Mouse (Mus musculus) embryo, embryonic 10.5 days (tissue): Measurements from ENCODE around the gene Vps16.

Source experiments
- DNase-seq: peaks from one replicate; pipeline ENCODE4 v3.0.0-alpha.2; 2015; ENCODE audit warnings: low spot score

Gene Vps16

DNA sequence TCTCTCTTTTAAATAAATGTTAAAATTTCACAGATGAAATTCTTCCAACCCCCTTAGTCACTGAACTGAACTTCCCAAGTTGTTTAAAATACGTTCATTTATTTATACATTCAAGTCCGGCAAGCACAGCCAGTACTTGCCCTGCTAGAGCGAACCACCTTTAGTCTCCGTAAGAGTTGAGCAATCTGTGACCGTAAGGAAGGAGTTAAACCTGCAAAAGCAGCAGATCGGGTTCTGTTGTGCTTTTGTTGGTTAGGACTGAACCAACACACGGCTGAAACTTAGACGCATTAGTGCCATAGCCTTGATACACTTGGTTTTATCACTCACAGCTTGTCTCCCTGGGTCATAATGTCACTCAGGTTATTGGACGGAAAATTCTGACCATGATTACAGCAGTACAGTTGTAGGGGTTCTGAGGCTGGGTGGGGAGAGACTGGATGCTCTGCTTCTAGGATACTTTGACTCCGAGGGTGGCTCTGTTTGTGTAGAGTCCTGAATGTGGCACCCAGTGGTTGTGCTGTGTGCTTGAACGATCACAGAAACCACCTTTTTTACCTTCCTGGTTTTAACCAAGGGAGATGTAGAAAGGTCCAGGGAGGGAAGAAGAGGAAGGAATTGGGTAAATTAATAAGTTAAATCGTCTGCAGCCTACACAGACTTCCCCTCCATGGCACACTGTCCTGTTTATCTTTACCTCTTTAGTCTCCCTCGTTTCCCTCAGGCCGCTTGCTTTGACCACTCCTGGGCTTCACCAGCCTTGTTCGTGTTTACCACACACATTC is 37.3 kb downstream of the Vps16 start:
- no peak for DNase-seq

DNA sequence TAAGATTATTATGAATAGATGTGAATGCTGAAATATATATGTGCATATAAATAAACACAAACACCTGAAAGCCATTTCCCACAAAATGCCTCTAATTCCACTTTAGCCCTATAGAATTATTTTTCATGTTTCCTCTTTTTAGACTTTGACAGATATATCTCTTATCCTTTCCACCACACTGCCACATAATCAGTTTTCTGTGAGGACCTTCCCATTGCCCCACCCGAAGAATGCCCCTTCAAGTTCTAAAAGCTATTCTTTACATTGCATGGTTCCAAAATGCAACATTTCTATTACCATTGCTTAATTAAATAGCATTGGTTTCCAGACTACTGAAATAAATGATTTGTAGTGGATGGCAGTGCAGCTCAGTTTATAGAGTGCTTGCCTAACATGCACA is 42.3 kb downstream of the Vps16 start:
- DNase-seq, result no peak

DNA sequence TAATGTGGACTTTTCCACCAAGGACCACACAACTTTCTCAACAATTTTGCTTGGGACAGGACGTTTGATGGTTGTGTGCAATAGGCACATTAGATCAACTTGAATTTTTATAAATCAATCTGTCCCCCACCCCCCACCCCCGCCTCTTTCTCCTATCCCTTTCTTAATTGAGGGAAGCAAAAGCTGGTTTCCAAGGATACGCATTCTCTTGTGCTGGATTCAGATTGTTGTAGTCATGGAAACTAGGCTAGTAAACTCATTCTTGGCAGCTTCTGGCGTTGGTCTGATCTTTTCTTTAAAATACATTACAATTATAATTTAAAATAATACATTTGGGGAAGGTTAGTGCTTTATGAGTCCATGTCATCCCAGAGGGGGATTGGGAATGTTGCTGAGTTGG is 45.2 kb downstream of the Vps16 start:
- DNase-seq, result peak; percentile 67

DNA sequence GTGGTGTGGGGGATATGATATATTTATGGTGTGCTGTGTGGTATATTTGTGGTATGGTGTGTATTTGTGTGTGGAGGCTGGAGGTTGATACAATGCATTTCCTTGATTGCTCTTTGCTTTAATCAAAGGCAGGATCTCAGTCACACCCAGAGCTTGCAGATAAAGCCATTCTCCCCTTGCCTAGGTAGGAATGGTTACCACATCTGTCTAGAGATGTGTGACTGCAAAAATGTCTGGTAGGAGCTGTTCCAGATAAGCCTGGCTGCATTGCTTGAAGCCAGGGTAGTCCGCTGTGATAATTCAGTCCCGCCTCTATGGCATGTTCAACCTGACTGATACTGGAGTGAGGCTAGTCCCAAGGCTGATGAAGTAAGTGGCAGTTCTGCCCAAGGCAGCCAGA is 45.8 kb downstream of the Vps16 start:
- no peak for DNase-seq

DNA sequence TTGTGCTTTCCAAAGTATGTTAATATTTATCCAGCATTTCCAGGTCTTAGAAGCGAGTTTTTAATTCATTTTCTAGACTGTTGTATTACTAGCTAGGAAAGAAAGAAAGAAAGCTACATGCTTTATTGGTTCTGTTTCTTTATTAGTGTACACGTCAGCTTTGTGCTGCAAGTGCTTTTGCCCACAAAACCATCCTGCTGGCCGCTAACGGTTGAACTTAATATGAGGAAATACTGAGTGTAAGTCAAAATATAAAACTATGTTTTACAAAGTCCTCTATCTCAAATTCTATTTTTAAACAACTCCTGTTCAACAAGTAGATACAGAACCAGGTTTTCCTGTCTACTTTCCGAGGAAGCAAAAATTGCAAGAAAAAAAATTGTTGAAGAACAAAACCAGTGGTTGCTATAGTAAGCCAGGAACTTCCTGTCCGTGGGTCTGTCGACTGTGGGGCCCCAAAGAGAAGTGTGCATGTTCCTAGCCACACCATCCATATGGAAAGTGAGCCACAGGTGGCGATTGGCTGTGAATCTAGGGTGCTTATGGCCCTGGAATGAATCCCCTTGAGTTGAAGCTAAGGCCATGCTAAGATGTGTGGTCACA is 48.9 kb downstream of the Vps16 start:
- no peak for DNase-seq

- DNase-seq, result no peak
Measured at GRCm38 (mm10) chr2:130475764-130476163, 51.6 kb downstream of the Vps16 start.

- DNase-seq, result no peak
Measured at GRCm38 (mm10) chr2:130476666-130477297, 52.6 kb downstream of the Vps16 start.

DNA sequence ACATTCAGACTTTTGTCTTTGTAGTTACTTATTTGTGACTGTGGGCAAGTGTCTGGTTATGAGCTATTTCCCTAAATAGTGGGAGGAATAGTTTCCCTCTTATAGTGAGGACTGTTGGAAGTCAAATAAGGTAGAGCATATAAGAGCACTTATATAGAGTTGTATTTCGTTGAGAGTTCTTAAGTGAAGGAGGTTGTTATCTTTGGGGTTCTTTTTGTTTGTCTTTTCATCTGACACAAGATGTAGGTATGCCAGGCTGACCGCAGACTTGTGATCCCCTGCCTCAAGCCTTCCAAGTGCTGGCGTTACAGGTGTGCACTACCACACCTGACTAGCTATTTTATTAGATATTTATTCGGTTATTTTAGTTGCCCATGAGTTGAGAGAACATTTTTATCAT is 58.0 kb downstream of the Vps16 start:
- DNase-seq, result no peak

DNA sequence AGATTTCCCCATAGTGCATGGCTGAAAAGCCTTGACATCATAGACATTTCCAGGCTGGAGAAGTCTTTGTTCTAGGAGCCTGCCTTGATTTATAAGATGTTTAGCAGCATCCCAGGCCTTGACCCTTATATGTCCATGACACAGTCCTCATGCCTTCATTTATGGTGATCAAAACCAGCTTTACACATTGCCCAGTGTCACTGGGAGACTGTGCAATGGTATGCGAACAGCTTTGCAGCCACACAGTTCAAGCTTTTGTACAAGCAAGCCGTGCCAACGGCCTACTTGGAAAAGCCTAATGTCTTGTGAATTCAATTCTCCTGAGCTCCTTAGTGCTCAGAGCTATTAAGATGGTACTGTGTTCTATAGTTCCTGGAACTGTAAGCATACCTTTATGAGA is 58.6 kb downstream of the Vps16 start:
- DNase-seq, result no peak

- DNase-seq, result no peak
Measured at GRCm38 (mm10) chr2:130484206-130484605, 60.1 kb downstream of the Vps16 start.

GRCm38 (mm10) chr2:130488002-130488401 is 63.9 kb downstream of the Vps16 start:
- DNase-seq, result no peak

DNA sequence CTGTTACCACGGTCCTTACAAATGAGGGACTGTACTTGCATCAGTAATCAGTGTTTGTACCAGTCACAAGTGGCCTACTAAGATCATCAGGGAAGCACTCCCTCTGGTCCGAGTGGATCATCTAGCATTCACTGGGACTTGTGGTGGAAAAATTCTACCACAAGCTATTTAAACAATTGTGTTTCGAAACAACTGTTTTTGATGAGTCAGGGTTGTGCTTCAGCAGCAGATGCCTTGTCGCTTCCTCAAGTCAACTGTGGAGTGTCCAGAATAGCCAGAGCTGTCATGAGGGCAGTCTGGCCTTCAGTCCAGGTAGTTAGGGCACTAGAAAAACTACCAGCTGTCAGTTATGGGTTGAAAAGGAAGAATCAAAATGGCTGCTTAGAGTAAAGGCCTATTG is 64.5 kb downstream of the Vps16 start:
- DNase-seq, result no peak

GRCm38 (mm10) chr2:130491162-130491561 is 67.0 kb downstream of the Vps16 start:
- DNase-seq, result no peak

DNA sequence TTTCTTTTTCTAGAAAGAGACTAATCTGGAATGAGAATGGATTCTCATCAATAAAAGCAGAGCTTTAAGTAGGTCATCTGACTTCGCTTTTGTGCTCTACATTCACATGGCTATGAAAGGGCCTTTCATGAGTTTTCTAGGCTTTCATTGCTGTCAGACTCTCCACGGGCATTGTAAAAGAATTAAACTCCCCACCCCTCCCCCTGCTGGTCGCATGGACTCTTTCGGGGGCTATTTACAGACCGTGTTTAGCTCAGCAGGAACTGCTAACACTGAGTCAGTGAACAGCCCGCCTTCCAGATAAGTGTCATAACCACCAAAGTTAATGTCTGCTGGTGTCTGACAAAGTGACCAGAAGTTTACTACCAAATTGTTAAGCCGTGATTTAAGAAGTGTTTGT is 67.4 kb downstream of the Vps16 start:
- peak; percentile 87 for DNase-seq
